In genomic region chr8:104591856-104592255, GRCm38 (mm10) we compare ENCODE assay signal across 1 mouse cellular context.
TF ChIP-seq lines count a peak whose summit lies in the region.

No protein-coding gene starts in this region.

TF ChIP-seq in MEL, 35 proteins besides CTCF, POLR2A, EP300 and RAD21:
- TF ChIP-seq BHLHE40 (IDR thresholded peaks at IDR 0.05; ENCODE audit: borderline replicate concordance, low read depth, low read length), result no peak
- TF ChIP-seq MAX (IDR thresholded peaks at IDR 0.05; ENCODE audit: low read length), result no peak
- no peak for TF ChIP-seq ZKSCAN1 (IDR thresholded peaks at IDR 0.05; ENCODE audit: low read depth, low read length)
- no peak for TF ChIP-seq MXI1 (IDR thresholded peaks at IDR 0.05; ENCODE audit: low read depth, low read length)
- TF ChIP-seq NELFE (IDR thresholded peaks at IDR 0.05; ENCODE audit: low read depth, low read length), result no peak
- no peak for TF ChIP-seq HCFC1 (IDR thresholded peaks at IDR 0.05; ENCODE audit: low read depth, low read length)
- TF ChIP-seq NRF1 (IDR thresholded peaks at IDR 0.05; ENCODE audit: insufficient read depth, low read depth, low read length, poor library complexity, severe bottlenecking), result no peak
- no peak for TF ChIP-seq MAFK (IDR thresholded peaks at IDR 0.05; ENCODE audit: borderline replicate concordance, low read depth, low read length)
- TF ChIP-seq USF2 (IDR thresholded peaks at IDR 0.05; ENCODE audit: borderline replicate concordance in 1 of 2, insufficient read depth in 1 of 2, low read depth in 1 of 2, low read length in 2 of 2), result no peak
- no peak for TF ChIP-seq ZNF384 (IDR thresholded peaks at IDR 0.05; ENCODE audit: low read depth, low read length)
- TF ChIP-seq CHD2 (IDR thresholded peaks at IDR 0.05; ENCODE audit: low read length), result no peak
- no peak for TF ChIP-seq ZC3H11A (IDR thresholded peaks at IDR 0.05; ENCODE audit: low read depth, low read length)
- TF ChIP-seq JUND (IDR thresholded peaks at IDR 0.05; ENCODE audit: low read depth, low read length), result no peak
- no peak for TF ChIP-seq POLR2AphosphoS5 (IDR thresholded peaks at IDR 0.05; ENCODE audit: borderline replicate concordance, low read depth, low read length)
- TF ChIP-seq SIN3A (IDR thresholded peaks at IDR 0.05; ENCODE audit: low read length), result no peak
- TF ChIP-seq ZMIZ1 (IDR thresholded peaks at IDR 0.05; ENCODE audit: low read depth, low read length), result no peak
- no peak for TF ChIP-seq CHD1 (IDR thresholded peaks at IDR 0.05; ENCODE audit: low read depth, low read length)
- no peak for TF ChIP-seq KAT2A (conservative IDR thresholded peaks at IDR 0.05; ENCODE audit: low read depth, low read length)
- no peak for TF ChIP-seq TBP (IDR thresholded peaks at IDR 0.05; ENCODE audit: low read depth, low read length)
